Mouse (Mus musculus): ENCODE data around the gene Insl3.

- no peak for TF ChIP-seq CTCF (IDR thresholded peaks at IDR 0.05; ENCODE audit: low read depth)
- TF ChIP-seq EP300 (optimal IDR thresholded peaks at IDR 0.05) = no peak
Measured at GRCm38 (mm10) chr8:71665331-71666130, 23.5 kb upstream of the Insl3 start.

Measured in stomach, postnatal 0 days (tissue).